Mouse (Mus musculus) neural tube, embryonic 15.5 days (tissue): ENCODE measurements around the gene Ufc1. TPM values are rescaled to one million over a fixed set of nuclear protein-coding genes. Genes with fewer than 3 reads are reported as not detected.
"Not testable (repeated sequence)": the region's sequence is repeated elsewhere in the genome, so short reads cannot be mapped to it uniquely, and the experiment has no call there.

ENCODE experiments used
- ATAC-seq: fragments of 200-750 bp; cut with Nextera tagmentation; 2 replicates; pipeline ENCODE4 v1.8.0; 2017; ENCODE audit warnings: mild to moderate bottlenecking, moderate TSS enrichment, moderate library complexity; ENCODE audit not compliant: low FRiP score
- H3K27ac ChIP-seq: fragments of 300-500 bp; sonication (generic); replicated peaks from 2 replicates; pipeline ENCODE4 v1.5.1; 2015; ENCODE audit warnings: mild to moderate bottlenecking, inconsistent platforms
- H3K27me3 ChIP-seq: fragments of 300-500 bp; sonication (generic); replicated peaks from 2 replicates; pipeline ENCODE4 v1.6.1; 2015; ENCODE audit warnings: inconsistent platforms
- H3K36me3 ChIP-seq: fragments of 300-500 bp; sonication (generic); 2 replicates; pipeline ENCODE4 v1.6.1; 2015; ENCODE audit warnings: inconsistent platforms
- H3K4me1 ChIP-seq: fragments of 300-500 bp; sonication (generic); 2 replicates; pipeline ENCODE4 v1.6.1; 2015; ENCODE audit warnings: inconsistent platforms
- H3K4me2 ChIP-seq: fragments of 300-500 bp; sonication (generic); 2 replicates; pipeline ENCODE4 v1.6.1; 2015; ENCODE audit warnings: inconsistent platforms, mild to moderate bottlenecking, moderate library complexity
- H3K4me3 ChIP-seq: fragments of 300-500 bp; sonication (generic); replicated peaks from 2 replicates; pipeline ENCODE4 v1.5.1; 2015; ENCODE audit warnings: mild to moderate bottlenecking, inconsistent platforms
- H3K9ac ChIP-seq: fragments of 300-500 bp; sonication (generic); replicated peaks from 2 replicates; pipeline ENCODE4 v1.6.1; 2015; ENCODE audit warnings: mild to moderate bottlenecking, inconsistent platforms
- H3K9me3 ChIP-seq: fragments of 300-500 bp; sonication (generic); replicated peaks from 2 replicates; pipeline ENCODE4 v1.6.1; 2016; ENCODE audit warnings: inconsistent platforms
- WGBS: fragments of 180-500 bp; shearing (Covaris S2); methylation state at CpG from one replicate; pipeline ENCODE4 v1.1.7; 2015; ENCODE audit warnings: mixed read lengths; 5-methylcytosine and 5-hydroxymethylcytosine counted together
- polyA plus RNA-seq: library from polyadenylated mRNA; unstranded; fragments of >200 nt; fragmentation: Nextera tagmentation; extraction: Ambion mirVana; gene quantifications from 2 replicates; pipeline ENCODE4 v1.2.1, GENCODE M21; 2015

Ufc1 gene
- polyA plus RNA-seq, 1 experiment from 2014 or later: 119 TPM

GRCm38 (mm10) chr1:171321415-171321814, 26.6 kb upstream of the Ufc1 start:
- H3K9me3 ChIP-seq: no peaks in the 10 kb centered on the region
- H3K27me3 ChIP-seq: no peaks in the 10 kb centered on the region
- H3K4me3 ChIP-seq: no peak overlapping the region
- H3K36me3 ChIP-seq: no peaks in the 10 kb centered on the region; the same call in 1 of the 2 replicates
- H3K4me1 ChIP-seq: peaks cover 17% of the 10 kb centered on the region
- ATAC-seq: no peak
- H3K4me2 ChIP-seq: no peak overlapping the region
- no peak overlapping the region for H3K9ac ChIP-seq
- H3K27ac ChIP-seq: no peak overlapping the region

GRCm38 (mm10) chr1:171320151-171320550, 25.3 kb upstream of the Ufc1 start:
- no peak overlapping the region for H3K4me3 ChIP-seq
- no peaks in the 10 kb centered on the region for H3K9me3 ChIP-seq
- no peak for ATAC-seq
- no peak overlapping the region for H3K9ac ChIP-seq
- no peaks in the 10 kb centered on the region; the same call in 1 of the 2 replicates for H3K36me3 ChIP-seq
- H3K27ac ChIP-seq: no peak overlapping the region
- peak overlapping the region; percentile 9; the same call in 1 of the 2 replicates for H3K4me2 ChIP-seq
- 18% methylated on average over 5 of the region's 5 CpGs for WGBS
- H3K27me3 ChIP-seq: no peaks in the 10 kb centered on the region
- H3K4me1 ChIP-seq: 0 out of 2 replicates have a peak, but pooled peaks cover 6% of the 10 kb centered on the region

DNA sequence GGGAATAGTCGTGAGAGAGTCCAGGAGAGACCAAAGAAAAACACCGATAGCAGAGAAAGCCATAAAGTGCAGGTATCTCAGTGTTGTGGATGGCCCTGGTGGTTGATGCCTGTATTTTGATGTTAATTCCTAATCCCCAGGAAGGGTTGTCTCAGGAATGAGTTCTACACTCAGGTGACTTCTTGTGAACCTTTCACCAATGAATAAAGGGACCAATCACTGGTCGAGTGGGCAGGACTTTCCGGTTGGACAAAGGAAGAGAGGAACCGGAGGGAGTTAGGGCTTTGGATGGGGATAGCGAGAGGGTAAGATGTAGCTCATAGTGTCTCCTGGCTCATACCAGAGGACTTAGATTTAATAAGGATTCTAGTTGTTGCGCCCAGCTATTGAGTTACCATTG, 24.9 kb upstream of the Ufc1 start:
- Histone ChIP-seq H3K27me3 (no peaks in the 10 kb centered on the region), H3K9me3 (no peaks in the 10 kb centered on the region), H3K36me3 (no peaks in the 10 kb centered on the region), H3K9ac (no peak overlapping the region), H3K4me2 (peak overlapping the region; percentile 9; the same call in 1 of the 2 replicates), H3K4me3 (no peak overlapping the region), H3K27ac (no peak overlapping the region), H3K4me1 (0 out of 2 replicates have a peak, but pooled peaks cover 4% of the 10 kb centered on the region)
- no peak for ATAC-seq
- 10% methylated on average over 7 of the region's 7 CpGs for WGBS

GRCm38 (mm10) chr1:171309321-171309720, 14.5 kb upstream of the Ufc1 start:
- Histone ChIP-seq H3K4me3 (no peak overlapping the region), H3K27ac (no peak overlapping the region), H3K36me3 (no peaks in the 10 kb centered on the region), H3K27me3 (0 out of 2 replicates have a peak, but pooled peaks cover 7% of the 10 kb centered on the region), H3K4me2 (no peak overlapping the region), H3K9me3 (no peaks in the 10 kb centered on the region), H3K4me1 (no peaks in the 10 kb centered on the region), H3K9ac (no peak overlapping the region)
- no peak for ATAC-seq
- WGBS: 80% methylated on average over 2 of the region's 2 CpGs

- H3K9me3 ChIP-seq, H3K27me3 ChIP-seq, H3K4me1 ChIP-seq, H3K9ac ChIP-seq, H3K4me2 ChIP-seq, H3K36me3 ChIP-seq, ATAC-seq, H3K4me3 ChIP-seq, H3K27ac ChIP-seq: not testable (repeated sequence)
- 71% methylated on average over 5 of the region's 5 CpGs for WGBS
These were observed 11.3 kb upstream of the Ufc1 start for GRCm38 (mm10) chr1:171306157-171306556.

DNA sequence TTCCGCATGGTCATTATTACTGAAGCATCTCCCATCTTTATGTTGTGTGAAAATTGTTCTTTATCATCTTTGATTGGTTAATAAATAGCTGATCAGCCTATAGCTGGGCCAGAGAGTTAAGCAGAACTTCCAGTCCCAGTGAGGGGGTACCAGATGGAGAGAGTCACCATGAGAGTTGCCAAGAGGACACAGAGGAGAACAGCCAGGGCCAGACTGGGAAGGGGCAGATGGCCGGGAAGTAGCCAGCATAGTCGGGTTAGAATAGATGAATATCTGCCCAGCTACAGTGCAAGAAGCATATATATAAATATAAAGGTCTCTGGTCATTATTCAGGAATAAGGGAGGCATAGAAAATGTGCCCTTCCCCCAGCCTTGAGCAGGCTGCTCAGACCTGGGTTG, 3.4 kb upstream of the Ufc1 start:
- Histone ChIP-seq H3K4me1 (peaks cover 12% of the 10 kb centered on the region), H3K36me3 (no peaks in the 10 kb centered on the region), H3K27ac (no peak overlapping the region), H3K9ac (no peak overlapping the region), H3K27me3 (peaks cover 19% of the 10 kb centered on the region), H3K9me3 (no peaks in the 10 kb centered on the region), H3K4me3 (no peak overlapping the region), H3K4me2 (no peak overlapping the region)
- 76% methylated on average over 3 of the region's 3 CpGs for WGBS
- no peak for ATAC-seq

- Histone ChIP-seq H3K27me3 (peaks cover 19% of the 10 kb centered on the region), H3K36me3 (no peaks in the 10 kb centered on the region), H3K4me1 (peaks cover 14% of the 10 kb centered on the region), H3K9ac (peak overlapping the region; percentile 88), H3K4me3 (peak overlapping the region; percentile 77), H3K27ac (peak overlapping the region; percentile 97), H3K9me3 (no peaks in the 10 kb centered on the region), H3K4me2 (peak overlapping the region; percentile 66)
- peak; percentile 11; the same call in 1 of the 2 replicates for ATAC-seq
- WGBS: 14% methylated on average over 3 of the region's 3 CpGs
These were observed 209 bp upstream of the Ufc1 start for GRCm38 (mm10) chr1:171295063-171295402.

- Histone ChIP-seq H3K4me2 (peak overlapping the region; percentile 66), H3K4me3 (peak overlapping the region; percentile 77), H3K27me3 (peaks cover 19% of the 10 kb centered on the region), H3K4me1 (peaks cover 14% of the 10 kb centered on the region), H3K9me3 (no peaks in the 10 kb centered on the region), H3K27ac (peak overlapping the region; percentile 97), H3K36me3 (0 out of 2 replicates have a peak, but pooled peaks cover 11% of the 10 kb centered on the region), H3K9ac (peak overlapping the region; percentile 88)
- no peak; the same call in 1 of the 2 replicates for ATAC-seq
- 33% methylated on average over 5 of the region's 5 CpGs for WGBS
These were observed 922 bp downstream of the Ufc1 start for GRCm38 (mm10) chr1:171293906-171294297.

GRCm38 (mm10) chr1:171293351-171293750, 1.5 kb downstream of the Ufc1 start:
- H3K9me3 ChIP-seq: no peaks in the 10 kb centered on the region

DNA sequence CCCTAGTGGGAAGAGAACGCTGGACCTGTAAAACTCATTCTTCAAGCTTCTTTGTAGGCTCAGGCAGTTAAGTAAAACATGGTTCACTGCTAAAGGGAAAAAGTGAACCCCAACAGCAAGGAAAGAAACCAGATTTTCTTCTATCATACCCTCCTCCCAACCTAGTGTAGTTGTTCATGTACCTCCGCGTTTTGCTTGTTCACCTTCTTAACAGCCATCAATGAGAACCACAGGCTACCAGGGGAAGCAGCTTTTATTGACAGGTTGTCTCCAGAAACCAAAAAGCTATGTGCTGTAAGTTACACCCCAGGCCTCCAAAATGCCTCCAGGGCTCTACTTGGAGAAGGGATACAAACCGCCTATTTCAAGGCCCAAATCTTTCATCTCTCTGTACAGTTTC, 6.5 kb downstream of the Ufc1 start:
- Histone ChIP-seq H3K9me3 (no peaks in the 10 kb centered on the region), H3K4me1 (peaks cover 44% of the 10 kb centered on the region), H3K27me3 (no peaks in the 10 kb centered on the region), H3K4me3 (peak overlapping the region; percentile 81), H3K36me3 (peaks cover 38% of the 10 kb centered on the region), H3K4me2 (peak overlapping the region; percentile 69), H3K9ac (no peak overlapping the region), H3K27ac (peak overlapping the region; percentile 93)
- ATAC-seq: no peak
- WGBS: 66% methylated on average over 4 of the region's 4 CpGs

More at GRCm38 (mm10) chr1:171293351-171293750, 1.5 kb downstream of the Ufc1 start:
- 89% methylated on average over 3 of the region's 3 CpGs for WGBS
- Histone ChIP-seq H3K27ac (peak overlapping the region; percentile 97; the same call in 1 of the 2 replicates), H3K4me2 (peak overlapping the region; percentile 66), H3K36me3 (0 out of 2 replicates have a peak, but pooled peaks cover 15% of the 10 kb centered on the region), H3K4me3 (peak overlapping the region; percentile 77), H3K27me3 (peaks cover 13% of the 10 kb centered on the region), H3K4me1 (peaks cover 18% of the 10 kb centered on the region), H3K9ac (peak overlapping the region; percentile 88; the same call in 1 of the 2 replicates)
- no peak for ATAC-seq

GRCm38 (mm10) chr1:171287136-171288081, 7.4 kb downstream of the Ufc1 start, which contains the start of gene Usp21:
TSS of gene Usp21 (minus strand) at chr1:171287991.
- WGBS: under 1% methylated on average over 49 of the region's 49 CpGs
- peak; percentile 94 for ATAC-seq
- H3K4me1 ChIP-seq: peaks cover 41% of the 10 kb centered on the region
- peak within 1 kb of the TSS; percentile 69 for H3K4me2 ChIP-seq
- peaks cover 46% of the 10 kb centered on the region for H3K36me3 ChIP-seq
- H3K27me3 ChIP-seq: no peaks in the 10 kb centered on the region
- no peaks in the 10 kb centered on the region for H3K9me3 ChIP-seq
- H3K4me3 ChIP-seq: peak within 1 kb of the TSS; percentile 81
- H3K27ac ChIP-seq: peak within 1 kb of the TSS; percentile 93
- peak within 1 kb of the TSS; percentile 98 for H3K9ac ChIP-seq

DNA sequence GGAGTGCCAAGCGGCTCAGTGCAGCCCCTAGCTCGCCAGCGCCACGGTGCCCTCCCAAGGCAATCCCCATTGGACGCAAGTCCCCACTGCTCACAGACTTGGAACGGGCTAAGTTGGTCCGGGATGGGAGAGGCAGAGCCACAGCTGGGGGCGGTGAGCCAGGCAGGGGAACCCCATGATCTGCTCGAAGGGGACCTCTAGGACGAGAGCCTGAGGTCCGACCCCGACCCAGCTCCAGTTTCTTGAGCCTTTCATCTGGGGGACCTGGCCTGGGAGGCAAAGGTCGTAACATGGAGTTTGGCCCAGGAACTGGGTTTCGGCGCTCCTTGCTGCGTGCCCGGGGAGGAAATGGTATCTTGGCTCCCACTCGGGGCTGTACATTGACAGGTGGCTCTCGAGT, 8.3 kb downstream of the Ufc1 start:
- Histone ChIP-seq H3K9ac (no peak overlapping the region), H3K36me3 (peaks cover 49% of the 10 kb centered on the region), H3K4me3 (peak overlapping the region; percentile 81), H3K27me3 (no peaks in the 10 kb centered on the region), H3K4me2 (peak overlapping the region; percentile 69), H3K9me3 (no peaks in the 10 kb centered on the region), H3K27ac (no peak overlapping the region), H3K4me1 (peaks cover 50% of the 10 kb centered on the region)
- no peak for ATAC-seq
- 89% methylated on average over 19 of the region's 19 CpGs for WGBS
